Comparison of ENCODE assay signal across 17 mouse cellular contexts in genomic region chr19:24527613-24527948, GRCm38 (mm10). TPM values are rescaled to one million over a fixed set of nuclear protein-coding genes. Genes with fewer than 3 reads are reported as not detected.
A peak's percentile ranks its signal among the peaks of the same experiment; 100 is the strongest.
DNase-seq lines count a peak whose midpoint lies in the region; ATAC-seq and TF ChIP-seq lines count a peak whose summit lies in the region.
"Had no signal": no experiment of that assay in that cellular context is flagged by ENCODE, and none has a peak within 500 bp of the region (broad histone marks: within the 10 kb centered on the region; RNA-seq: fewer than 3 reads in every experiment).

No protein-coding gene starts in this region.

- no peak overlapping the region for H3K4me2 ChIP-seq in intestine, embryonic 16.5 days (ENCODE audit: low read depth, low read length)
- H3K4me2 ChIP-seq: embryonic facial prominence, embryonic 15.5 days; forebrain, embryonic 13.5 days had no signal

- TF ChIP-seq CTCF in small intestine, adult 2 months (IDR thresholded peaks at IDR 0.05; ENCODE audit: extremely low read depth, insufficient read length, insufficient replicate concordance, low read depth, low read length), result no peak

- peak; percentile 18 for DNase-seq in heart, adult 11 months
- DNase-seq in heart, adult 8-10 months (ENCODE audit: low spot score), result no peak
- no peak for DNase-seq in gastrocnemius, postnatal 4 days (ENCODE audit: low spot score in 2 of 2)
- DNase-seq: adrenal gland, postnatal 36 days; cerebellum, adult 9-10 months; kidney, postnatal 25 days; midbrain, embryonic 14.5 days; thymus, adult 18-20 months had no signal

- peaks cover 73% of the 10 kb centered on the region for H3K4me1 ChIP-seq in megakaryocyte, embryonic 14.5 days
- H3K4me1 ChIP-seq in intestine, embryonic 16.5 days (ENCODE audit: control insufficient read depth, insufficient read depth, low read length), result peaks cover 18% of the 10 kb centered on the region
- peaks cover 35% of the 10 kb centered on the region; the same call in 1 of the 2 replicates for H3K4me1 ChIP-seq in small intestine, adult 2 months (ENCODE audit: control insufficient read depth, insufficient read depth, insufficient read length, low read length)
- H3K4me1 ChIP-seq: embryonic facial prominence, embryonic 15.5 days; forebrain, embryonic 13.5 days had no signal

- TF ChIP-seq POLR2A in small intestine, adult 2 months (IDR thresholded peaks at IDR 0.05; ENCODE audit: low read depth, low read length), result no peak

- no peak for ATAC-seq in megakaryocyte, adult 5-6 weeks (ENCODE audit: poor library complexity, severe bottlenecking)
- no peak for ATAC-seq in intestine, embryonic 16.5 days
- no peak for ATAC-seq in megakaryocyte progenitor cell, adult 5-6 weeks (replicated peaks; ENCODE audit: poor library complexity)
- ATAC-seq: forebrain, embryonic 13.5 days had no signal

- no peak overlapping the region for H3K9ac ChIP-seq in intestine, embryonic 16.5 days (ENCODE audit: low read depth, low read length)
- H3K9ac ChIP-seq: embryonic facial prominence, embryonic 15.5 days; forebrain, embryonic 13.5 days had no signal

- H3K4me3 ChIP-seq in megakaryocyte, embryonic 14.5 days (replicated peaks), result peak overlapping the region; percentile 88
- no peak overlapping the region for H3K4me3 ChIP-seq in intestine, embryonic 16.5 days (ENCODE audit: low read length)
- no peak overlapping the region for H3K4me3 ChIP-seq in small intestine, adult 2 months (ENCODE audit: low read depth, low read length)
- H3K4me3 ChIP-seq: embryonic facial prominence, embryonic 15.5 days; forebrain, embryonic 13.5 days had no signal

- peaks cover 18% of the 10 kb centered on the region for H3K36me3 ChIP-seq in megakaryocyte, embryonic 14.5 days (replicated peaks; ENCODE audit: low read length)
- no peaks in the 10 kb centered on the region for H3K36me3 ChIP-seq in intestine, embryonic 16.5 days (ENCODE audit: control insufficient read depth, insufficient read depth, low read length)
- H3K36me3 ChIP-seq in small intestine, adult 2 months (ENCODE audit: control insufficient read depth, insufficient read depth, low read length), result no peaks in the 10 kb centered on the region
- H3K36me3 ChIP-seq: embryonic facial prominence, embryonic 15.5 days had no signal

- peak overlapping the region; percentile 81 for H3K27ac ChIP-seq in intestine, embryonic 16.5 days (ENCODE audit: low read length)
- H3K27ac ChIP-seq in small intestine, adult 2 months (ENCODE audit: insufficient read depth, low read depth, low read length), result peak overlapping the region; percentile 99
- H3K27ac ChIP-seq: embryonic facial prominence, embryonic 15.5 days; forebrain, embryonic 13.5 days had no signal

- 82% methylated on average over 5 of the region's 5 CpGs for WGBS in intestine, embryonic 16.5 days
- 46% methylated on average over 5 of the region's 5 CpGs for WGBS in small intestine, adult 2 months

- H3K9me3 ChIP-seq in megakaryocyte, embryonic 14.5 days, result no peaks in the 10 kb centered on the region
- no peaks in the 10 kb centered on the region for H3K9me3 ChIP-seq in intestine, embryonic 16.5 days (ENCODE audit: control insufficient read depth, low read length)
- H3K9me3 ChIP-seq: embryonic facial prominence, embryonic 15.5 days; forebrain, embryonic 13.5 days had no signal

- no peaks in the 10 kb centered on the region for H3K27me3 ChIP-seq in megakaryocyte, embryonic 14.5 days (replicated peaks)
- H3K27me3 ChIP-seq in intestine, embryonic 16.5 days (replicated peaks; ENCODE audit: control insufficient read depth, insufficient read depth, low read length), result no peaks in the 10 kb centered on the region
- no peaks in the 10 kb centered on the region for H3K27me3 ChIP-seq in small intestine, adult 2 months (ENCODE audit: control insufficient read depth, insufficient read depth, low read length)
- H3K27me3 ChIP-seq: CH12.LX; embryonic facial prominence, embryonic 15.5 days; forebrain, embryonic 13.5 days had no signal

RNA-seq across cellular contexts. Expression of gene Pip5k1b, which starts 28.1 kb away (rescaled TPM):
- total RNA-seq in heart, adult 8-10 months (2022), result 10 to 100 TPM; 20.2 to 23.1 (median 21.5) TPM
- 6.9 and 8.0 TPM in 2 replicates for polyA plus RNA-seq in megakaryocyte, embryonic 14.5 days (2012; ENCODE audit: insufficient read depth, low replicate concordance)
- total RNA-seq in megakaryocyte, adult 5-6 weeks (2015), result 4.9 and 6.2 TPM in 2 replicates
- total RNA-seq in megakaryocyte, adult 5-6 weeks (2017), result 4.4 and 4.8 TPM in 2 replicates
- 22.1 and 26.1 TPM in 2 replicates for polyA plus RNA-seq in intestine, embryonic 16.5 days (2015; fragmentation: Nextera tagmentation; extraction: Ambion mirVana)
- 7.1 and 23.3 TPM in 2 replicates for polyA plus RNA-seq in small intestine, adult 2 months (2012; rRNA removed)
- 1 to 10 TPM; 1.7 to 1.9 TPM for total RNA-seq in gastrocnemius, postnatal 4 days (2021)
- total RNA-seq in megakaryocyte progenitor cell, adult 5-6 weeks (2015), result 24.4 and 25.6 TPM in 2 replicates
- total RNA-seq in megakaryocyte progenitor cell, adult 5-6 weeks (2017), result 10.7 and 13.5 TPM in 2 replicates
- polyA plus RNA-seq: liver, adult 2 months had no signal

RNA-seq across cellular contexts. Expression of gene Fam122a, which starts 50.4 kb away (rescaled TPM):
- 10 to 100 TPM; 23.5 to 26.9 (median 26.6) TPM for total RNA-seq in heart, adult 8-10 months (2022)
- polyA plus RNA-seq in megakaryocyte, embryonic 14.5 days (2012; ENCODE audit: insufficient read depth, low replicate concordance), result 16.1 and 22.2 TPM in 2 replicates
- 30.1 and 31.3 TPM in 2 replicates for total RNA-seq in megakaryocyte, adult 5-6 weeks (2015)
- 5.9 and 8.3 TPM in 2 replicates for total RNA-seq in megakaryocyte, adult 5-6 weeks (2017)
- 35.2 and 37.5 TPM in 2 replicates for polyA plus RNA-seq in intestine, embryonic 16.5 days (2015; fragmentation: Nextera tagmentation; extraction: Ambion mirVana)
- 16.3 and 22.6 TPM in 2 replicates for polyA plus RNA-seq in small intestine, adult 2 months (2012; rRNA removed)
- 10 to 100 TPM; 28.9 to 34.9 TPM for total RNA-seq in gastrocnemius, postnatal 4 days (2021)
- 37.8 and 45.5 TPM in 2 replicates for total RNA-seq in megakaryocyte progenitor cell, adult 5-6 weeks (2015)
- total RNA-seq in megakaryocyte progenitor cell, adult 5-6 weeks (2017), result 9.7 and 13.9 TPM in 2 replicates
